Mouse (Mus musculus) embryonic facial prominence, embryonic 14.5 days (tissue): ENCODE results near the gene Usp44. TPM values are rescaled to one million over a fixed set of nuclear protein-coding genes. Genes with fewer than 3 reads are reported as not detected.
A peak's percentile ranks its signal among the peaks of the same experiment; 100 is the strongest.

Experiments used
- ATAC-seq: fragments of 200-750 bp; cut with Nextera tagmentation; 2 replicates; pipeline ENCODE4 v1.8.0; 2017; ENCODE audit warnings: low read depth, moderate number of reproducible peaks, moderate TSS enrichment
- DNase-seq: peaks from one replicate; pipeline ENCODE4 v3.0.0-alpha.2; 2015; ENCODE audit warnings: low spot score
- H3K27ac ChIP-seq: fragments of 300-500 bp; sonication (generic); replicated peaks from 2 replicates; pipeline ENCODE4 v1.5.1; 2014; ENCODE audit warnings: low read depth, mild to moderate bottlenecking, low read length, moderate library complexity
- H3K27me3 ChIP-seq: fragments of 300-500 bp; sonication (generic); replicated peaks from 2 replicates; pipeline ENCODE4 v1.6.1; 2014; ENCODE audit warnings: low read length; ENCODE audit not compliant: control insufficient read depth, insufficient read depth
- H3K36me3 ChIP-seq: fragments of 300-500 bp; sonication (generic); 2 replicates; pipeline ENCODE4 v1.6.1; 2014; ENCODE audit warnings: low read length, mixed read lengths; ENCODE audit not compliant: control insufficient read depth, insufficient read depth
- H3K4me1 ChIP-seq: fragments of 300-500 bp; sonication (generic); 2 replicates; pipeline ENCODE4 v1.6.1; 2014; ENCODE audit warnings: antibody characterized with exemption, low read length; ENCODE audit not compliant: control insufficient read depth, insufficient read depth
- H3K4me2 ChIP-seq: fragments of 300-500 bp; sonication (generic); 2 replicates; pipeline ENCODE4 v1.6.1; 2014; ENCODE audit warnings: low read depth, mild to moderate bottlenecking, low read length, moderate library complexity, mixed read lengths
- H3K4me3 ChIP-seq: fragments of 300-500 bp; sonication (generic); 2 replicates; pipeline ENCODE4 v1.5.1; 2014; ENCODE audit warnings: low read depth, mild to moderate bottlenecking, low read length
- H3K9ac ChIP-seq: fragments of 300-500 bp; sonication (generic); 2 replicates; pipeline ENCODE4 v1.6.1; 2014; ENCODE audit warnings: low read depth, mild to moderate bottlenecking, low read length, moderate library complexity, mixed read lengths
- H3K9me3 ChIP-seq: fragments of 300-500 bp; sonication (generic); 2 replicates; pipeline ENCODE4 v1.6.1; 2016; ENCODE audit warnings: low read length; ENCODE audit not compliant: control insufficient read depth
- WGBS: fragments of 180-500 bp; shearing (Covaris S2); extraction: QIAGEN DNeasy Blood & Tissue Kit; methylation state at CpG from one replicate; pipeline ENCODE4 v1.1.7; 2014; 5-methylcytosine and 5-hydroxymethylcytosine counted together
- polyA plus RNA-seq: library from polyadenylated mRNA; unstranded; fragments of >200 nt; fragmentation: Nextera tagmentation; extraction: Ambion mirVana; gene quantifications from 2 replicates; pipeline ENCODE4 v1.2.1, GENCODE M21; 2014

Usp44 gene
- polyA plus RNA-seq, 1 experiment from 2014 or later = 0.63 TPM

DNA sequence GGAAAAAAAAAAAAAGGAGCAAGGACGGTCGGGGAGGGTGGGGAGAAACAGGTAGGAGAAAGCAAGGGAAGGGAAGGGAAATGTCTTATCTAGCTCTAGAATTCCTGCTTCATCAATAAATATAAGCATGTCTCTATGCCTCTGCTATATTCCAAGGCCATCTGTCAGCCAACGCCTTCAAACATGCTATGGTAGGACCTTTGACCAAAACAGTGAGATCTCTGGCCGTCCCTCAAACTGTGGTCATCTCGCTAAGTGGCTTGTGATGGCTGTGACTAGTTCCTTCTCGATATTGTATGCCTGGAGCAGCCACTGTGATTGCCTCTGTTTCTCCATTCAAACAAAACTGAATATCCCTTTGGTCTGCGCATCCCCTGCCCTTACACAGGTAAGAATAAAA, 19.3 kb upstream of the Usp44 start:
- no peak overlapping the region for H3K4me2 ChIP-seq
- DNase-seq (no peak), ATAC-seq (no peak)
- 86% methylated on average over 7 of the region's 7 CpGs for WGBS
- no peak overlapping the region for H3K9ac ChIP-seq
- H3K9me3 ChIP-seq = no peaks in the 10 kb centered on the region
- no peak overlapping the region for H3K4me3 ChIP-seq
- no peaks in the 10 kb centered on the region for H3K36me3 ChIP-seq
- no peak overlapping the region for H3K27ac ChIP-seq
- H3K4me1 ChIP-seq = no peaks in the 10 kb centered on the region
- no peaks in the 10 kb centered on the region for H3K27me3 ChIP-seq

DNA sequence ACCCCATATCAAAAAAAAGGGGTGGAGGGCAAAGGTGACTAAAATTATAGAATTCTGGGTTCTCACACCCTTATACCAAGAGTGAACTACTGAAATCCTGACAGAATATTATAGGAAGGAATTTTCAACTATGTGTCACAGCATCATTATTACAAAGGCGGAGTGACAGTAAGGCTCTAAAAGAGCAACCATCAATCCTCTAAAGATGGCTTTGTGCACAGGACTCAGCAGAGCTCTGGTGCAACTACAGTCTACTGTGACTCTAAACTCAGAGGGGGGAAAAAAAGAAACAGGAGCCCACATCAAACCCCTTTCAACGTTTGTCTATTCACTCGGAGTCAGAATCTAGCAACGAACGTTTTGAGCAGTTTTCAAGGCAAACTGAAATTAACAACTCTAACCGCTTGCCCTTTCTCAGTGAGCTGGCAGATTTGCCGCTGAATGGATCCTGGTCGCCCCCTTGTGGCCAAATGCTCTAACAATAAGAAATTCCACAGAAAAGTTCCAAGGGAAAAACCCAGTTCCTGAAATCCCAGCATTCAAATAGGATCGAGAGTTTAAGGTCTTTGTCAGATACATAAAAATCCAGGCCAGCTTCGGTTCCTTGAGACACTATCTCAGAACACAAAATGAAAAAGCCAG, 18.5 kb upstream of the Usp44 start:
- H3K9me3 ChIP-seq = no peaks in the 10 kb centered on the region
- H3K4me2 ChIP-seq = peak overlapping the region; percentile 44
- no peak overlapping the region for H3K27ac ChIP-seq
- H3K4me3 ChIP-seq = no peak overlapping the region
- peaks cover 3% of the 10 kb centered on the region; the same call in 1 of the 2 replicates for H3K27me3 ChIP-seq
- no peak overlapping the region for H3K9ac ChIP-seq
- 11% methylated on average over 10 of the region's 10 CpGs for WGBS
- ATAC-seq (peak; percentile 69), DNase-seq (peak; percentile 86)
- H3K4me1 ChIP-seq = no peaks in the 10 kb centered on the region
- H3K36me3 ChIP-seq = no peaks in the 10 kb centered on the region

DNA sequence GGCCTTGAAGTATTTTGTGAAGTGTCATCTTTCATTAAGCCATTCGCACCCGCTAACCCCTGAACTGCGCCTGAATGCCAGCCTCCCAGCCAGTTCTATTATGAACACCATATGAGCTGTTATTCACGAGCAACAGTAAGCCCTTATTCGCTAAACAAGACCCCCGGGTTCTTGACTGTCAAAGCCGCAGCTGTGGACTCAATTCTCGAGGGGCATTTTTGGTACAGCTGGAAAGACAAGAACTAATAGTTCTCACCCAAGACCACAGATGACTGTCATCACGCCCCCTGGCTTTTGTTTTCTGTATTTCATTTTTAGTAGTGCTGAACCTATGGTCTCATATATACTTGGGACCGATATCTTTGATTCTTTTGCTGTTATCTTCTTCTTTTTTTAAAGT, 17.6 kb upstream of the Usp44 start:
- ATAC-seq = peak; percentile 87
- peak; percentile 86 for DNase-seq

DNA sequence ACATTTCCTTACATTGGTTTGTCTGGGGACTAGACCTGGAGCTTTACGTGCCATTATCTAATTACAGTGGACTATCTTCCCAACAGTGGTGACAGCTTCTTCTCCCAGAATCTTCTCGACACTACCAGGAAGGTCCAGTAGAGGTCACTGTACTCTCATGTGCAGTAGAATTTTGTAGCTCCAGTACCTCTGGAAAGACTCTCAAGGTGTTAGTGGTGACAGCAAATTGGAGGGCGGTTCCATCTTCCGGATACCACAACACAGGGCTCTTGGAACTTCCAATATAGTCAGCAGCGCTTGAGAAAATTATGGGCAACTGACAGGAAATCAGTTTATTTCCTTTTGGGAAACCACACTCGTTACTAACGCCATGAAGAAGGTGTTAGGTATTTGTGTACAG, 12.7 kb upstream of the Usp44 start:
- ATAC-seq (peak; percentile 49), DNase-seq (peak; percentile 72)
- Histone ChIP-seq H3K4me1 (no peaks in the 10 kb centered on the region), H3K27ac (no peak overlapping the region), H3K27me3 (peaks cover 3% of the 10 kb centered on the region; the same call in 1 of the 2 replicates), H3K9me3 (no peaks in the 10 kb centered on the region), H3K4me3 (no peak overlapping the region), H3K9ac (no peak overlapping the region), H3K4me2 (no peak overlapping the region), H3K36me3 (no peaks in the 10 kb centered on the region)
- WGBS = 31% methylated on average over 7 of the region's 7 CpGs

More for the DNA sequence above, 17.6 kb upstream of the Usp44 start:
- no peak overlapping the region for H3K9ac ChIP-seq
- H3K9me3 ChIP-seq = no peaks in the 10 kb centered on the region
- 44% methylated on average over 10 of the region's 10 CpGs for WGBS
- H3K4me2 ChIP-seq = no peak overlapping the region
- no peaks in the 10 kb centered on the region for H3K4me1 ChIP-seq
- H3K27me3 ChIP-seq = peaks cover 3% of the 10 kb centered on the region; the same call in 1 of the 2 replicates
- H3K27ac ChIP-seq = no peak overlapping the region
- H3K4me3 ChIP-seq = no peak overlapping the region
- no peaks in the 10 kb centered on the region for H3K36me3 ChIP-seq

DNA sequence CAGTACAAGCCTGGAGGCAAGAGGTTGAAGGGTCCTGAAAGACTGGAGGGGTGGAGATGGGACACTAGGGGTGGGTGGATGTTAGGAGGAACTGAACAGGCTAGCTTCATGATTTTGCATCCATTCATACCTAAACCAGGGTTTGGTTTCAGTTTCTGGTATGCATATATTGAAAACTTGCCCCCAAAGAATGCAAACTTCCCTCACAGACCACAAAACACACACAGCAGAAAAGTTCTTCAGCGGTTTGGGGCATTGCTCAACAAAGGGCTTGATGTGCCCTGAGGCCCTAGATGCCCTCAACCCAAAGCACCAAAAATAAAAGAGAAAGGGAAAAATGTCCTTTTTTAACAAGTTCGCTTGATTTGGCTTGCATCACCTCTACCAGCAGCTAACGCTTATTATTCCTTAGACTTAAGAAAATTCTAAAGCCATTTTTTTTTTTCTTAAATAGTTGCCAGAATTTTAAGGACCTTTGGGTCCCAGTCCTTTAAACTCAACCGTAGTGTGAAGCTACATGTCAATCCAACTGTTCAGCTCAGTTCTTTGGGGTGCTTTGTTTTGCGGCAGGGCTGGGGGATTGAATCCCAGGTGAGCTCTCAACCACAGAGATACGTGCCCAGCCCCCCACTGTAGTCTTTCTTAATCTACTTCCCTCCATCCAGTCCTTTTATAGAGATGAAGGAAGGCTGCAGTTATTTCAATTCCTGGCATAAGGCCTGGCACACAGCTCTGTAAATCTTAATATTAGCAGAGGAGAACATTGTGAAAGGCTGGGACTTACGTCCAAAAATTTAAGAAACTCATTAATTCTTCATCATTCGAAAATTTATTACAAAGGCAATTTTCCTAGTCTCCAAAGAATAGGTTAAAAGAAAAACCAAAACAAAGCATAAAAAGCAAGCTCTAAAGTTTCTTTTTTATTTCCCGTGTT, 1.2 kb upstream of the Usp44 start:
- Histone ChIP-seq H3K4me2 (no peak overlapping the region), H3K9me3 (no peaks in the 10 kb centered on the region), H3K27ac (no peak overlapping the region), H3K4me1 (peaks cover 9% of the 10 kb centered on the region; the same call in 1 of the 2 replicates), H3K27me3 (peaks cover 45% of the 10 kb centered on the region), H3K9ac (no peak overlapping the region), H3K36me3 (no peaks in the 10 kb centered on the region), H3K4me3 (no peak overlapping the region)
- 35% methylated on average over 9 of the region's 9 CpGs for WGBS
- DNase-seq (no peak), ATAC-seq (no peak)

DNA sequence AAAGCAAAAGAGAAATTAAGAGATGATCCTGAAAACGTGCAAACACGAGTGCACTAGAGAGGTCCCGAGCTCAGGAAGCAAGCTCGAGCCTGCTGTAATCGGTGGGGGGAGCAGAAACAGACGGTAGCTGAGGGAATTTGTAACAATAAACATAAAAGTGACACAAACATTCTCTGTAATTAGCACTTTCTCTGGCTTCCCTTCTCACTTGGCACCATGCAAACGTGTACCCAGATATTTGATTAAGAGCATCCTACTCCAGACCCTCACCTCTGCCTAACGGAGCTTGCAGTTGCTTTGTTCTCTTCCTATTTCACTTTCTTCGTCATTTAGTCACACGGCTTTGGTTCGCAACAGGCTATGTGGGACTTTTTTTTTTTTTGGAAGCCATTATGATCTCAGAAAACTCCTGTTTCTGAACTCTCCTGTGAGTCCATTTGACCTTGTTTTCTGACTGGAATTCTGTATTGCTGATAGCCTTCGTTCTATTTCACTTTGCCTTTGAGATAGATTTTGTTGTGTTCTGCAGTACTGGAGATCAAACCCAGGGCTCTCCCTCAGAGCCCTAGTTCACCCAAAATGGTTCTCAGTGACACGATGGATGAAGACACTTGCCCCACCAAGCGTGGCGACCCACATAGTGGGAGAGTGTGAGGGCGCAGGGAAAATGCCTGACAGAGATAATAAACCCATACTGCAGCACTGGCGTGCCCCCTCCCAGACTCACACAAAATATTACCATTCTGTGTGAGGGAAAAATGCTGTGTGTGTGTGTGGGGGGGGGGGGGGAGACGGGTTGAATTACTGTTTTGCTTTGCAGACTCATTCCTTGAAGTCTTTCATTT, 597 bp downstream of the Usp44 start:
- Histone ChIP-seq H3K36me3 (no peaks in the 10 kb centered on the region), H3K9me3 (no peaks in the 10 kb centered on the region), H3K4me1 (peaks cover 9% of the 10 kb centered on the region; the same call in 1 of the 2 replicates), H3K4me3 (peak overlapping the region; percentile 12; the same call in 1 of the 2 replicates), H3K4me2 (peak overlapping the region; percentile 15), H3K27me3 (peaks cover 50% of the 10 kb centered on the region), H3K27ac (no peak overlapping the region), H3K9ac (no peak overlapping the region)
- ATAC-seq (no peak), DNase-seq (no peak)
- WGBS = 6% methylated on average over 18 of the region's 18 CpGs

DNA sequence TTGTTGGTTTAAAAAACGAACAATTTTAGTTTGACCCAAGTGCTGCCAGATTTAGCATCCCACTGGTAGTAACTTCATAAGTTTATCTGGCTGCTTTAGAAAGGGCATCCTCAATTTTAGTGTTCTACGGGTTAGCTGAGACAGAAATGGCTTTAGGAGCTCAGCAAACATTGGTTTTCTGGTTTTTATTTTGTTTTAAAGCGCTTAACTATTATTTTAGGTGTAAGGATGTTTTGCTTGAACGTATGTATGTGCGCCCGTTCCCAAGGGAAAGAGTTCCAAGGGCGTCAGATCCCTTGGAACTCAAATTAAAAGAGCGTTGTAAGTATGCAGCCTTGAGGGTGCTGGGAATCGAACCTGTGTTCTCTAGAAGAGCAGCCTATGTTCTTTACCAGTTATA, 1.5 kb downstream of the Usp44 start:
- H3K27me3 ChIP-seq = peaks cover 50% of the 10 kb centered on the region
- WGBS = 34% methylated on average over 9 of the region's 9 CpGs
- no peaks in the 10 kb centered on the region for H3K9me3 ChIP-seq
- H3K9ac ChIP-seq = no peak overlapping the region
- no peaks in the 10 kb centered on the region for H3K36me3 ChIP-seq
- H3K27ac ChIP-seq = no peak overlapping the region
- ATAC-seq = no peak
- no peak overlapping the region for H3K4me2 ChIP-seq
- no peak for DNase-seq
- H3K4me3 ChIP-seq = no peak overlapping the region
- H3K4me1 ChIP-seq = peaks cover 9% of the 10 kb centered on the region; the same call in 1 of the 2 replicates

DNA sequence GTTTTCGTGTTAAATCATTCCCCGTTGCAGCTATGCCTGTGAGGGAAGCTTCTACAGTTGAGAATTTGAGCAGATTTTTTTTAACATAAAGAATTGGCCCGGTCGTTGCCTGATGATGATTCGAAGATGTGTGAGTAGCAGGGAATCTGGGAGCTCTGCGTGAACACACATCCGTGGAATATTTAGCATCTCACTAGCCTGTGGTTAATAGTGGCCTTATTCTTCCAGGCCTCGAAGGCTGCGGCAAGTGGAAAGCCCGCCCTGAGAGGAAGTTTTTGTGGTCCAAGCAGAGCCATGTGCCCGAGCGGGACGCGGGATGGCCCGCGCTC, 2.0 kb downstream of the Usp44 start:
- H3K4me3 ChIP-seq = peak overlapping the region; percentile 70
- H3K27me3 ChIP-seq = peaks cover 50% of the 10 kb centered on the region
- no peaks in the 10 kb centered on the region for H3K36me3 ChIP-seq
- peak overlapping the region; percentile 98 for H3K4me2 ChIP-seq
- peak overlapping the region; percentile 63; the same call in 1 of the 2 replicates for H3K9ac ChIP-seq
- H3K4me1 ChIP-seq = peaks cover 9% of the 10 kb centered on the region; the same call in 1 of the 2 replicates
- DNase-seq = peak; percentile 19
- WGBS = 2% methylated on average over 16 of the region's 16 CpGs
- 0 out of 2 replicates have a peak, but pooled peaks have one; percentile 3 for ATAC-seq
- H3K27ac ChIP-seq = no peak overlapping the region
- no peaks in the 10 kb centered on the region for H3K9me3 ChIP-seq
